Mouse (Mus musculus) embryonic fibroblast, embryonic 13.5 days (primary cell): ENCODE measurements around the gene Dohh.

ENCODE experiments used
- CTCF ChIP-seq: IDR thresholded peaks from 2 replicates; pipeline ENCODE4 v1.5.1; 2011; ENCODE audit warnings: mild to moderate bottlenecking, control low read depth, low read length, moderate library complexity, borderline replicate concordance; ENCODE audit not compliant: insufficient read depth
- POLR2A ChIP-seq: IDR thresholded peaks from 2 replicates; pipeline ENCODE4 v1.6.1; 2011; ENCODE audit warnings: low read depth, mild to moderate bottlenecking, control low read depth, low read length, moderate library complexity

DNA sequence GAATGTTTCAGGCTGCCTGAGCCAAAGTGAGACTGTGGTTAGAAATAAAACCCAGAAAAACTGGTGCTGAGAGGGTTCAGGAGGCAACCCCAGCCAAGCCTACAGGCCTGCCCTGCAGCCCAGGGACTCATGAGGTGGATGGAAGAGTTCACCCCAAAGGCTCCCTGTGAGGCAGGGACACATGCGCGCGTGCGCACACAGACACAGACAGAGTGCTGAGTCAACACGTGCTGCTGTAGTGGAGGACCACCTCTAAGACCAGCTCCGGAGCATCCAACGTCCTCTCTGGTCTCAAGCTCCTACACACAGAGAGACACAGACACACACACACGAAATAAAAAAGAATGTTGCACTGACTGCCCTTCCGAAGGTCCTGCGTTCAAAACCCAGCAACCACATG is 8.9 kb upstream of the Dohh start:
- TF ChIP-seq CTCF (no peak), POLR2A (no peak)
